Mouse (Mus musculus): ENCODE measurements around the gene Papolb. TPM values are rescaled to one million over a fixed set of nuclear protein-coding genes. Genes with fewer than 3 reads are reported as not detected.

Gene Papolb
- polyA plus RNA-seq (2012; rRNA removed): 0.16 and 0.53 TPM in 2 replicates

GRCm38 (mm10) chr5:142529915-142530314 lies at the start of gene Papolb:
TSS of gene Papolb (minus strand) at chr5:142530076.
- no peak for DNase-seq (ENCODE audit: low read depth)

DNA sequence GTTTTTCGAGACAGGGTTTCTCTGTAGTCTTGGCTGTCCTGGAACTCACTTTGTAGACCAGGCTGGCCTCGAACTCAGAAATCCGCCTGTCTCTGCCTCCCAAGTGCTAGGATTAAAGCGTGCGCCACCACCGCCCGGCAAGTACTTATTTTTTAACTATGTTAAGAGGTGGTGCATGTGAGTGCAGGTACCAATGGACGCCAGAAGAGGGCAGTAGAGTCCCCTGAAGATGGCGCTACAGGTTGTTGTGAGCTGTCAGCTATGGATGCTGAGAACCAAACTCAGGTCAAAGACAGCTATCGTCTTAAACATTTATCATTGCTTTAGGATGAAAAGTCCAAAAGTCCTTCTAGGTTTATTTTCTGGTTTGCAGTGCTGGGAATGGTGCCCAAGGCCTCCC lies 48.3 kb upstream of the Papolb start:
- DNase-seq (ENCODE audit: low read depth): no peak

GRCm38 (mm10) chr5:142576832-142577231 lies 47.0 kb upstream of the Papolb start:
- DNase-seq (ENCODE audit: low read depth): no peak

GRCm38 (mm10) chr5:142574323-142575057 lies 44.6 kb upstream of the Papolb start:
- DNase-seq (ENCODE audit: low read depth): no peak

GRCm38 (mm10) chr5:142564606-142565005 lies 34.7 kb upstream of the Papolb start:
- no peak for DNase-seq (ENCODE audit: low read depth)

DNA sequence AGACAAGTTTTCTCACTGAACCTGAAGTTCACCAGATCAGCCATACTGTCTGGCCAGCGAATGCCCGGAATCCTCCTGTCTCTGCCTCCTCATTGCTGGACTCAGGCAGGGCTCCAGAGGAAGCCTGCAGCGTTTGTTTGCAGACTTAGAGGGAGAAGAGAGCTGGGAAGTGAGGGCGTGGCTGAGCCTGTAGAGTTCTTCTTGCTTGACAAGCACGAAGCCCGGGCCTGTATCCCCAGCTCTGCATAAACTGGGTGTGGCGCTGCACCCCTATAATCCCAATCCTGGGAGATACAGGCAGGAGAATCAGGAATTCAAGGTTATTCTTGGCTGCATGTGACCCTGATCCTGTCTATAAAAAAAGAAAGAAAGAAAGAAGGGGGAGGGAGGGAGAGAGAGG lies 30.4 kb upstream of the Papolb start:
- no peak for DNase-seq (ENCODE audit: low read depth)

GRCm38 (mm10) chr5:142557397-142558067 lies 27.7 kb upstream of the Papolb start:
- DNase-seq (ENCODE audit: low read depth): no peak

GRCm38 (mm10) chr5:142556721-142557120 lies 26.8 kb upstream of the Papolb start:
- DNase-seq (ENCODE audit: low read depth): no peak

DNA sequence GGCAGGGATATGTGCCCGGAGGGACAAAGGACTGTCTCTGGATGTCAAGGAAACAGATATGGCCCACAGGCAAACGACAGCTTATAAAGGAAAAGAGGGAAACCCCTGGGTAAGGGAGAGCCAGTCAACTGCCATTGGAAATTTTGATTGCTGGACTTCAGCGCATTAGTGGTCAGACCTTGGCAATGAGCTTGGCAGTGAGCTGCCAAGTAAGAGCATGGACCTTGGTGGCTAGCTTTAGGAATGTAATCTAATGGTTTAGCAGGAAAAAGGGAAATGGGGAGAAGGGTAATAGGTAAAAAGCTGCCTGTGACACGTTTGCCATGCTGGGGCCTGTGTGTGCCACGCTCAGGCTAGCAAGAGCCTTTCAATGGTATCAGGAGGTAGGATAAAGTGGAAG lies 26.0 kb upstream of the Papolb start:
- DNase-seq (ENCODE audit: low read depth): no peak

- peak; percentile 47 for DNase-seq (ENCODE audit: low read depth)
These were observed 21.1 kb upstream of the Papolb start, which contains the start of gene Radil for GRCm38 (mm10) chr5:142550706-142551652. TSS of gene Radil (minus strand) at chr5:142551098.

DNA sequence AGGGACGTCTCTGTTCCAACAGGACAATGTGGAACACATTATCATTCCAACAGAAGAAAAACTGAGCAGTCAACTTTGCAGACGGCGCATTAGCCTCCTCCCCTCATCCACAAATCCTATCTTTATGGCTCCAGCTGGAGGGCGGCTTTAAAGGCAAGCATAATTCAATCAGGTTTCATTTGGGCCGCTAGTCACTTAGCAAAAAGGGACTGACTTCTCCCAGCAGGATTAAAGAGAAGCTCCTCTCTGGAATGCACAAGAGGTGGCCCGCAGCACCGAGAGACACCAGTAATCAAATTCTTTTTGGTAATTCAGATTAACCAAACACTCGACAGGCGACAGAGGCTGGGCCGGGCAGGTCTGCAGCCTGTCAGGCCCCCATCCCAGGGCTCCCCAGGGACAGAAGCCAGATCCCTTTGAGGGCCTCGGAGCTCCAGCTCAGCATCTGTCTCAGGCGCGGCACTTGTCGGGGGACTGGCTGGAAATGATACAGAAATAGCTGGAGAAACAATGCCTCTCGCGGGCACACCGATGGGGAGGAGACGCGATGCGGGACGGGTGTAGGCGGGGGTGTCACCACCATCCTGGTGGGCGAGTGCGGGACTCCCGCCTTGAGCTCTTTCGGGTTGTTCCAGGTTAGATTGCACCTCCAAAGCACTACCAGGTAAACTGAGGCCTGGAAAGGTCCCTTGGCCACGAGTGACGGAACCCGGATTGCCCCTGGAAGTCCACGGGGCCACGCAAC lies 20.3 kb upstream of the Papolb start:
- DNase-seq (ENCODE audit: low read depth): no peak

DNA sequence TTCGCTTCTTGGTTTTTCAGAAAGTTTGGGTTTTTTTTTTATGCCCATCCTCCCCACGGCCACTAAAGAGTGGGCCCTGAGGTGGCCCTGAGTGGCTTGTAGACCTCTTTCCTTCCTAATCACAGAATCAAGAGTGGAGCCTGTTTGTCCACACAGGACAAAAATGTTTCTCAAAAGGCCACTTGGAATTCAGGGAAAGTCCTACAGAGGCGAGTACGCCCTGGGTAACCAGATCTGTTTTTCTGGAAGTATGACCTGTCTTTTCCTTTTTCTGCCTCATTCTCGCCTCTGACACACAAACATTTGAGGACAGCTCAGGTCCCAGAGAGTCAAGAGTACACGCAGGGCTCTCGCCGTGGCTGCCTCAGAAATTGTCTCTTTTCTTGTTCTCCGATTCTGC lies 19.6 kb upstream of the Papolb start:
- DNase-seq (ENCODE audit: low read depth): no peak

GRCm38 (mm10) chr5:142547066-142547465 lies 17.2 kb upstream of the Papolb start:
- DNase-seq (ENCODE audit: low read depth): no peak

GRCm38 (mm10) chr5:142546344-142546743 lies 16.5 kb upstream of the Papolb start:
- no peak for DNase-seq (ENCODE audit: low read depth)

DNA sequence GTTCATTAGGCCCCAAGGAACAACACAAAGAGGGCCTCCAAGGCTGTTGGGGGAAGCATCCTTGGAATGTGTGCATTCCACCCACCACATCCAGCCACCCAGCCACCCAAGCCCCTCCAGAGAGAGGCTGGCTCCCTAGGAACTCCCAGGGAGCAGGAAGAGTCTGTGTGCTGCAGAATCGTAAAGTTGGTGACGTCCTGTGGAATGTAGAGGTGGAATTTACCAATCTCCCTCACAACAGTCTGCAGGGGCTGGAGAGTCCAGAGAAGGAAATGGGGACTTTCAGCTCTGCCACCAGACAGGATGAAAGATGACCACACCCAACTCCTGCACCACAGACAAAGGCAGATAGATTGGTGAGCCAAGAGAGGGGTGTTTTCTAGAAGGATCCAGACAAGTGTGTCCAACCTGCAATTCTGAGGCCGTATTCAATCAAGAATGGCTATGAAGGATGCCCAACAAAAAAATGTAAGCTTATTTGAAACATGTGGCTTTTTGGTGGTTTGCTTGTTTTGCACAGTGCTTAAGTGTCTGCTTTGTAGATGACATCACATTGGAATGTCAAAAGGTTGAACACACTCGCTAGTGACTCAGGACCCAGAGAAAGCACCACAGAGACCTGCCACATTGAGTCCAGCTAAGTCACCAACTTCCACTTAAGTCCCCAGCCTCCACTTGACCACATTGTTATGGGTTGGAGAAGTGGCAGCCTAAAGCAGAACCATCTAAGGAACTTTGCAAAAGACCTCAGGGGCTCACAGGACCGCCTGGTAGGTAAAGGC lies 15.3 kb upstream of the Papolb start:
- no peak for DNase-seq (ENCODE audit: low read depth)

GRCm38 (mm10) chr5:142537286-142537685 lies 7.4 kb upstream of the Papolb start:
- no peak for DNase-seq (ENCODE audit: low read depth)

GRCm38 (mm10) chr5:142535388-142535787 lies 5.5 kb upstream of the Papolb start:
- DNase-seq (ENCODE audit: low read depth): no peak

DNA sequence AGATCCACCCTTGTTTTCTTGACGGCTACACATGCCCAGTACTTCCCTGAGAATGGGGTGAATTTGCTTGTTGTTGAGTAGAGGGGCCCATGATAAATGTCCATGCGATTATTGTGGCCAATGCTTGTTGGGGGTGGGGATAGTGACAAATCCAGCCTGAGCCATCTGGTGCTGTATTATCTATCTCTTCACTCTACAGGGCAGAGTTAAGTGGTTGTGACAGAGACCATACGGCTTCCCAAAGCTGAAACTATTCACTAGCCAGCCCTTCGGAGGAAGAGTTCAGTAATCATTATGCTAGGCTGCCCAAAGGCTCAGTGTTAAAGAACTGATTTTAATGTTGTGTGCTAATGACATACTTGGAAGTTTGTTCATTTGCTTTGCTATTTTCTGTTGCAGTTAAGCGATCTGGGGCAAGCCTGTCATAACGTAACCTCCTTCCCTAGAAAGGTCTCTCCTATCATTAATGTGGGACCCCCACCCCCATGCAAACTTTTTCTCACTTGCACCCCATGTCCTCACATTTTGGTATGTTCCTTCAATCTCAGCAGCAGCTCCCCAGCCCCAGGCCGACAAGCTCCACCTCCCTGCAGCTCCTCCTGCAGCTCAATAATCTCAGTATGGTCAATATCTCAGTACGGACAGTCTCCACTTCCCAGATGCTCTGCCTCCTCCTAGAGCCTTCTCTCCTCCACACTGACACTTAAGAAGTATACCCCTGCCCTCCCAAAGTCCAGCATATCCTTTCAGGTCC lies 5.0 kb downstream of the Papolb start:
- DNase-seq (ENCODE audit: low read depth): no peak

GRCm38 (mm10) chr5:142521195-142521866 lies 8.5 kb downstream of the Papolb start:
- no peak for DNase-seq (ENCODE audit: low read depth)
